Mouse (Mus musculus) kidney, embryonic 16.5 days (tissue): ENCODE results near the gene Tmod1. TPM values are rescaled to one million over a fixed set of nuclear protein-coding genes. Genes with fewer than 3 reads are reported as not detected.

Source experiments
- ATAC-seq: fragments of 200-750 bp; cut with Nextera tagmentation; 2 replicates; pipeline ENCODE4 v1.8.0; 2017; ENCODE audit warnings: moderate TSS enrichment; ENCODE audit not compliant: low FRiP score, low TSS enrichment
- H3K27ac ChIP-seq: fragments of 300-500 bp; sonication (generic); 2 replicates; pipeline ENCODE4 v1.5.1; 2014; ENCODE audit warnings: low read length
- H3K27me3 ChIP-seq: fragments of 300-500 bp; sonication (generic); 2 replicates; pipeline ENCODE4 v1.6.1; 2014; ENCODE audit warnings: low read length, control low read depth, mixed read lengths; ENCODE audit not compliant: insufficient read depth
- H3K36me3 ChIP-seq: fragments of 300-500 bp; sonication (generic); 2 replicates; pipeline ENCODE4 v1.6.1; 2014; ENCODE audit warnings: low read length, control low read depth, mixed read lengths; ENCODE audit not compliant: insufficient read depth
- H3K4me1 ChIP-seq: fragments of 300-500 bp; sonication (generic); 2 replicates; pipeline ENCODE4 v1.6.1; 2014; ENCODE audit warnings: low read length, control low read depth, mixed read lengths; ENCODE audit not compliant: insufficient read depth
- H3K4me2 ChIP-seq: fragments of 300-500 bp; sonication (generic); replicated peaks from 2 replicates; pipeline ENCODE4 v1.6.1; 2014; ENCODE audit warnings: low read depth, low read length
- H3K4me3 ChIP-seq: fragments of 300-500 bp; sonication (generic); 2 replicates; pipeline ENCODE4 v1.5.1; 2014; ENCODE audit warnings: mild to moderate bottlenecking, low read length
- H3K9ac ChIP-seq: fragments of 300-500 bp; sonication (generic); replicated peaks from 2 replicates; pipeline ENCODE4 v1.6.1; 2014; ENCODE audit warnings: low read length
- H3K9me3 ChIP-seq: fragments of 300-500 bp; sonication (generic); 2 replicates; pipeline ENCODE4 v1.6.1; 2016; ENCODE audit warnings: low read length, control low read depth
- whole genome bisulfite sequencing: fragments of 180-500 bp; shearing (Covaris S2); extraction: QIAGEN DNeasy Blood & Tissue Kit; methylation state at CpG from one replicate; pipeline ENCODE4 v1.1.7; 2014; 5-methylcytosine and 5-hydroxymethylcytosine counted together
- polyA plus RNA-seq: library from polyadenylated mRNA; unstranded; fragments of >200 nt; fragmentation: Nextera tagmentation; extraction: Ambion mirVana; gene quantifications from 2 replicates; pipeline ENCODE4 v1.2.1, GENCODE M21; 2015

Tmod1 gene
- polyA plus RNA-seq, 1 experiment from 2014 or later: 6.3 TPM

DNA sequence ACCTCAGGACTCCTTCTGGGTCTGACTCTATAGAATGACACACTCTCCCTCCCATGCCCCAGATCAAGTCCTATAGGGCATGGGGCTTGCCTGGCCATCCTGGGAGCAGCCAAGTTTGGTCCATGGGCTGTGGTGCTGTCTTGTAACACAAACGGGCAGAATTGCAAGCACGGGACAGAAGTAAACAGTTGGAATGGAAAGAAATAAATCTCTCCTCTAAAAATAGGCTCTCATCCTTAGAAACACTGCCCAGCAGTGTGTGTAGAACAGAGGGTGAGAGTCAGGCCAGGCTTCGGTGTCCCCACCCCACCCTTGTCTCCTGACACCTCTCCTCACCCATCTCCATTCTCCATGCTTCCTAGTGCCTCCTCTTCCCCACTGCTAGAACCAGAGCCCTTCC, 29.3 kb downstream of the Tmod1 start:
- Histone ChIP-seq H3K27me3 (no peaks in the 10 kb centered on the region), H3K4me2 (no peak overlapping the region), H3K9ac (no peak overlapping the region), H3K9me3 (no peaks in the 10 kb centered on the region), H3K4me1 (peaks cover 35% of the 10 kb centered on the region), H3K36me3 (no peaks in the 10 kb centered on the region), H3K4me3 (no peak overlapping the region), H3K27ac (no peak overlapping the region)
- 46% methylated on average over 3 of the region's 3 CpGs for WGBS
- no peak for ATAC-seq

- no peak for ATAC-seq
- no peaks in the 10 kb centered on the region for H3K9me3 ChIP-seq
- no peaks in the 10 kb centered on the region for H3K27me3 ChIP-seq
- H3K4me2 ChIP-seq: no peak overlapping the region
- no peak overlapping the region for H3K4me3 ChIP-seq
- H3K36me3 ChIP-seq: no peaks in the 10 kb centered on the region
- no peak overlapping the region for H3K9ac ChIP-seq
- H3K4me1 ChIP-seq: peaks cover 35% of the 10 kb centered on the region
- H3K27ac ChIP-seq: no peak overlapping the region
- WGBS: 39% methylated on average over 1 of the region's 1 CpGs
These were observed 29.8 kb downstream of the Tmod1 start for GRCm38 (mm10) chr4:46068573-46068972.

DNA sequence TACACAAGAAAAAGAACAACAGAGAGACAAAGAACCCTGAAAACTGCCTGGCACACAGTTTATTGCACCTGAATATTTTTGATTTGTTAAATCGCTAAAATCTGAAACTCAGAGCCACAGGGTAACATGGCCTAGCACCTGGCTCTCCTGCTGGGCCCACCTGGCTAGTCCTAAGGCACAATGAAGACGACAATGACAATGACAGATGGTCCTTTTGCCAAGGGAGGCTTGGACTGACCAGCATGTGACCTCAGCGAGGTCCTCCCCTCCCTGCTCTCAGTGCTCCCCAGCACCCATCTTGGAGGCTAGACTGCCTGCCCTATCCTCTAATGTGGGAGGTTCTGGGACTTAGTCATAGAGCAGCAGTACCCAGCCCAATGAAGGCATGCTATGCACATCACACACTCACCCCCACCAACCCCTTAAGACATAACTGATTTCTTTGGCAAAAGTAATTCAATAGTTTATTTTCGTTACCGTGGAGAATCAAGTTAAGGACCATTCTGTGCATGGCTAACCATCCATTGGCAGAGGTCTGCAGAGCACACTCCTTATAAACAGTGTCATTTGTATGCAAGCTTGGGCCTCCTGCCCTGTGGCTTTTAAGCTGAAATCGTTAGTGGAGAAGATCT, 31.2 kb downstream of the Tmod1 start:
- Histone ChIP-seq H3K27ac (peak overlapping the region; percentile 68), H3K4me1 (peaks cover 26% of the 10 kb centered on the region), H3K27me3 (no peaks in the 10 kb centered on the region), H3K9me3 (no peaks in the 10 kb centered on the region), H3K36me3 (no peaks in the 10 kb centered on the region), H3K4me3 (no peak overlapping the region), H3K4me2 (no peak overlapping the region), H3K9ac (no peak overlapping the region)
- WGBS: 42% methylated on average over 6 of the region's 6 CpGs
- peak; percentile 86 for ATAC-seq

GRCm38 (mm10) chr4:46072631-46073030, 33.9 kb downstream of the Tmod1 start:
- WGBS: 85% methylated on average over 6 of the region's 6 CpGs
- Histone ChIP-seq H3K27ac (no peak overlapping the region), H3K4me1 (peaks cover 12% of the 10 kb centered on the region; the same call in 1 of the 2 replicates), H3K9me3 (no peaks in the 10 kb centered on the region), H3K36me3 (no peaks in the 10 kb centered on the region), H3K27me3 (no peaks in the 10 kb centered on the region), H3K4me3 (no peak overlapping the region), H3K9ac (no peak overlapping the region), H3K4me2 (no peak overlapping the region)
- no peak for ATAC-seq

DNA sequence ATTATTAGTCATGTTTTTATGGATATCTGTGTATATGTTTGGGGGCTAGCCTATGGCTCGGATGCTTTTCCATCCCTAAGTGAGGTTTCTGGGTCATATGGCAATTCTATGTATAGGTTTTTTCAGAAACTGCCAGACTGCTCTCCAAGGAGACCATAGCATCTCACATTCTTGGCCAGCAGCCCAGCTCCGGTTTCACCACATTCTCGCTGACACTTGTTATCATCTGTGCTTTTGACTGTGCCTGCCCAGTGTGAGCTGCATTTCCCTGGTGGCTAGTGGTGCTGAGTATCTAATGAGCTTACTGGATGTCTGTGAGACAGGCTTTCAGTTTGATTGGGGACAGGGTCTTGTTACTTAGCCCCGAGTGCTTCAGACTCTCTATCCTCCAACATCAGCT, 35.0 kb downstream of the Tmod1 start:
- H3K27ac ChIP-seq: no peak overlapping the region
- H3K4me1 ChIP-seq: peaks cover 12% of the 10 kb centered on the region; the same call in 1 of the 2 replicates
- no peaks in the 10 kb centered on the region for H3K27me3 ChIP-seq
- H3K9ac ChIP-seq: no peak overlapping the region
- no peak overlapping the region for H3K4me3 ChIP-seq
- H3K9me3 ChIP-seq: no peaks in the 10 kb centered on the region
- H3K4me2 ChIP-seq: no peak overlapping the region
- 43% methylated on average over 4 of the region's 4 CpGs for WGBS
- no peak for ATAC-seq
- no peaks in the 10 kb centered on the region for H3K36me3 ChIP-seq

- 67% methylated on average over 3 of the region's 3 CpGs for WGBS
- no peak overlapping the region for H3K4me3 ChIP-seq
- H3K9me3 ChIP-seq: no peaks in the 10 kb centered on the region
- H3K27me3 ChIP-seq: no peaks in the 10 kb centered on the region
- H3K4me1 ChIP-seq: 0 out of 2 replicates have a peak, but pooled peaks cover 5% of the 10 kb centered on the region
- no peak overlapping the region for H3K4me2 ChIP-seq
- no peak for ATAC-seq
- no peak overlapping the region for H3K9ac ChIP-seq
- H3K36me3 ChIP-seq: no peaks in the 10 kb centered on the region
- H3K27ac ChIP-seq: no peak overlapping the region
These were observed 36.9 kb downstream of the Tmod1 start for GRCm38 (mm10) chr4:46075664-46076063.

DNA sequence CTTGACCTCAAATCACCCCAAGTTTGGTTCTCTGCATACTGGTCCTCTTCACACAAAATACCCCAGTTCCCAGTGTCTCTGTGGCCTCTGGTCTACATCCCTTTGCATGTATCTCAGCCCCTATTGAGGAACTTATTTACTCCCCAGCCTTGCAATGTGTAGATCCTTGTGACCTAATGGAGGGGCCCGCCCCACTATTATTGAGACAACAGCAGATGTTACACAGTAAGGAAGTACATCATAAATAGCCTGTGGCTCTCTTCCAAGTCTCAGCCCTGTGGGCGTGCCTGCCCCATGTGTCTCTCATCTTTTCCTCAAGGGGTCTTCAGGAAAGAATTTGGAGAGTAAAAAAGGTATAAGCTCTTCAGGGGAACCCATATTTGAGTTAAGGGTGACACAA, 38.2 kb downstream of the Tmod1 start:
- WGBS: 65% methylated on average over 2 of the region's 2 CpGs
- H3K4me3 ChIP-seq: no peak overlapping the region
- H3K27me3 ChIP-seq: no peaks in the 10 kb centered on the region
- H3K4me1 ChIP-seq: 0 out of 2 replicates have a peak, but pooled peaks cover 5% of the 10 kb centered on the region
- ATAC-seq: no peak
- H3K27ac ChIP-seq: no peak overlapping the region
- no peak overlapping the region for H3K9ac ChIP-seq
- no peaks in the 10 kb centered on the region for H3K36me3 ChIP-seq
- no peaks in the 10 kb centered on the region for H3K9me3 ChIP-seq
- H3K4me2 ChIP-seq: no peak overlapping the region

- H3K4me1 ChIP-seq: 0 out of 2 replicates have a peak, but pooled peaks cover 5% of the 10 kb centered on the region
- no peaks in the 10 kb centered on the region for H3K36me3 ChIP-seq
- no peaks in the 10 kb centered on the region for H3K9me3 ChIP-seq
- no peak overlapping the region for H3K4me3 ChIP-seq
- H3K4me2 ChIP-seq: no peak overlapping the region
- no peak for ATAC-seq
- H3K9ac ChIP-seq: no peak overlapping the region
- no peaks in the 10 kb centered on the region for H3K27me3 ChIP-seq
- no peak overlapping the region for H3K27ac ChIP-seq
- 86% methylated on average over 4 of the region's 4 CpGs for WGBS
These were observed 41.5 kb downstream of the Tmod1 start for GRCm38 (mm10) chr4:46080261-46080660.

- no peaks in the 10 kb centered on the region for H3K9me3 ChIP-seq
- no peaks in the 10 kb centered on the region for H3K36me3 ChIP-seq
- H3K4me3 ChIP-seq: no peak overlapping the region
- H3K4me2 ChIP-seq: no peak overlapping the region
- H3K27ac ChIP-seq: no peak overlapping the region
- H3K9ac ChIP-seq: no peak overlapping the region
- ATAC-seq: no peak
- peaks cover 3% of the 10 kb centered on the region for H3K4me1 ChIP-seq
- 60% methylated on average over 11 of the region's 11 CpGs for WGBS
- H3K27me3 ChIP-seq: no peaks in the 10 kb centered on the region
These were observed 43.8 kb downstream of the Tmod1 start for GRCm38 (mm10) chr4:46082555-46082954.

DNA sequence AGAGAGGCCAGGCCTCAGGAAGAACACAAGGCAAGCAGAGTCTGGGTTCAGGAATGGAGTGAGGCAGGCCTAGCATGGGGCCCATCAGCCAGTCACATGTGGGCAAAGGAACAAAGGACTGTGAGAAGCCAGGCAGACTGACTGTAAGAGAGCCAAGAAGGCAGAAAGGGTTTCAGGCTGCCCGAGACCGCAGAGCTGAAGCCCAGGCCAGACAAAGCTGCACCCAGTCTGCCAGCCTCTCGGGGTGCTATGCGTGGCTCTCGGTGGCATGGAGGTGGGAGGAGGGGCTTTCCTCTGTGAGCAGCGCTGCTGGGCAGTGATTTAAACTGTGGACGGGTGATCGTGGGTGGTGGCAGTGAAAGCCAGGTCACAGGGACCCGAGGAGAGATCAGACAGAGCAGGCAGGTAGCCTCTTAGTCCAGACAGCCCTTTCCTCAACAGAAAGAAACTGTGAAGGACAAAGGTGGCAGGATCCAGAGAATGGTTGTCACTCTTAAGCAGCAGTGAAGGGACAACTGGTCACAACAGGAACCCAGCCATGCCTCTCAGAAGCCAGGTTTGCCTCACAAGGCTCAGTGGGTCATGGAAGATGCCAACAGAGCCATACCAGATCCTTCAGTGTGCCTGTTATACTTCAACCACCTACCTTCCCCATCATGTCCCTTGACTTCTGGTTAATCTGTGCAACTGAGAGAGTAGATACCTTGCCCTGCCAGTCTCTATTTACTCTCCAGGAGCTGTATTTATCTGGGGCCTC, 45.9 kb downstream of the Tmod1 start:
- H3K4me1 ChIP-seq: peaks cover 7% of the 10 kb centered on the region
- H3K9me3 ChIP-seq: no peaks in the 10 kb centered on the region
- H3K4me2 ChIP-seq: no peak overlapping the region
- no peak overlapping the region for H3K9ac ChIP-seq
- H3K36me3 ChIP-seq: no peaks in the 10 kb centered on the region
- no peak overlapping the region for H3K27ac ChIP-seq
- no peaks in the 10 kb centered on the region for H3K27me3 ChIP-seq
- ATAC-seq: no peak
- WGBS: 71% methylated on average over 9 of the region's 9 CpGs
- H3K4me3 ChIP-seq: no peak overlapping the region
